Mouse (Mus musculus) midbrain, embryonic 15.5 days (tissue): Measurements from ENCODE around the gene Ctps2. TPM values are rescaled to one million over a fixed set of nuclear protein-coding genes. Genes with fewer than 3 reads are reported as not detected.
A peak's percentile ranks its signal among the peaks of the same experiment; 100 is the strongest.

Experiments used
- ATAC-seq: fragments of 200-750 bp; cut with Nextera tagmentation; replicated peaks from 2 replicates; pipeline ENCODE4 v1.8.0; 2017; ENCODE audit warnings: moderate TSS enrichment
- H3K27ac ChIP-seq: fragments of 300-500 bp; sonication (generic); 2 replicates; pipeline ENCODE4 v1.5.1; 2015; ENCODE audit warnings: mild to moderate bottlenecking, inconsistent platforms
- H3K27me3 ChIP-seq: fragments of 300-500 bp; sonication (generic); replicated peaks from 2 replicates; pipeline ENCODE4 v1.6.1; 2015; ENCODE audit warnings: inconsistent platforms
- H3K36me3 ChIP-seq: fragments of 300-500 bp; sonication (generic); replicated peaks from 2 replicates; pipeline ENCODE4 v1.6.1; 2015; ENCODE audit warnings: inconsistent platforms
- H3K4me1 ChIP-seq: fragments of 300-500 bp; sonication (generic); 2 replicates; pipeline ENCODE4 v1.6.1; 2015; ENCODE audit warnings: inconsistent platforms
- H3K4me2 ChIP-seq: fragments of 300-500 bp; sonication (generic); 2 replicates; pipeline ENCODE4 v1.6.1; 2015; ENCODE audit warnings: inconsistent platforms, mild to moderate bottlenecking, moderate library complexity
- H3K4me3 ChIP-seq: fragments of 300-500 bp; sonication (generic); 2 replicates; pipeline ENCODE4 v1.5.1; 2015; ENCODE audit warnings: mild to moderate bottlenecking, inconsistent platforms
- H3K9ac ChIP-seq: fragments of 300-500 bp; sonication (generic); 2 replicates; pipeline ENCODE4 v1.6.1; 2015; ENCODE audit warnings: mild to moderate bottlenecking, inconsistent platforms
- H3K9me3 ChIP-seq: fragments of 300-500 bp; sonication (generic); 2 replicates; pipeline ENCODE4 v1.6.1; 2016; ENCODE audit warnings: inconsistent platforms
- WGBS: fragments of 180-500 bp; shearing (Covaris S2); methylation state at CpG from one replicate; pipeline ENCODE4 v1.1.7; 2015; ENCODE audit warnings: mixed read lengths; 5-methylcytosine and 5-hydroxymethylcytosine counted together
- polyA plus RNA-seq: library from polyadenylated mRNA; unstranded; fragments of >200 nt; fragmentation: Nextera tagmentation; extraction: Ambion mirVana; gene quantifications from 2 replicates; pipeline ENCODE4 v1.2.1, GENCODE M21; 2015

Gene Ctps2
- polyA plus RNA-seq, 1 experiment from 2014 or later = 101 TPM

- Histone ChIP-seq H3K9me3 (no peaks in the 10 kb centered on the region), H3K4me3 (no peak overlapping the region), H3K27me3 (no peaks in the 10 kb centered on the region), H3K9ac (no peak overlapping the region), H3K27ac (no peak overlapping the region), H3K4me2 (no peak overlapping the region), H3K4me1 (no peaks in the 10 kb centered on the region), H3K36me3 (no peaks in the 10 kb centered on the region)
- ATAC-seq = 0 out of 2 replicates have a peak, but pooled peaks have one; percentile 52
- WGBS = 32% methylated on average over 5 of the region's 5 CpGs
Observed at GRCm38 (mm10) chrX:162915697-162916096, 14.7 kb downstream of the Ctps2 start.

- Histone ChIP-seq H3K27ac (no peak overlapping the region), H3K4me3 (no peak overlapping the region), H3K9me3 (no peaks in the 10 kb centered on the region), H3K27me3 (0 out of 2 replicates have a peak, but pooled peaks cover 3% of the 10 kb centered on the region), H3K36me3 (0 out of 2 replicates have a peak, but pooled peaks cover 4% of the 10 kb centered on the region), H3K4me2 (no peak overlapping the region), H3K9ac (no peak overlapping the region), H3K4me1 (no peaks in the 10 kb centered on the region)
- 86% methylated on average over 8 of the region's 8 CpGs for WGBS
- ATAC-seq = no peak
Observed at GRCm38 (mm10) chrX:162921487-162922125, 20.6 kb downstream of the Ctps2 start.

- no peak overlapping the region for H3K27ac ChIP-seq
- no peaks in the 10 kb centered on the region for H3K9me3 ChIP-seq
- no peaks in the 10 kb centered on the region for H3K4me1 ChIP-seq
- no peak overlapping the region for H3K4me2 ChIP-seq
- H3K9ac ChIP-seq = no peak overlapping the region
- H3K27me3 ChIP-seq = no peaks in the 10 kb centered on the region
- no peaks in the 10 kb centered on the region for H3K36me3 ChIP-seq
- WGBS = 94% methylated on average over 2 of the region's 2 CpGs
- H3K4me3 ChIP-seq = no peak overlapping the region
- no peak for ATAC-seq
Observed at GRCm38 (mm10) chrX:162931467-162931866, 30.4 kb downstream of the Ctps2 start.

DNA sequence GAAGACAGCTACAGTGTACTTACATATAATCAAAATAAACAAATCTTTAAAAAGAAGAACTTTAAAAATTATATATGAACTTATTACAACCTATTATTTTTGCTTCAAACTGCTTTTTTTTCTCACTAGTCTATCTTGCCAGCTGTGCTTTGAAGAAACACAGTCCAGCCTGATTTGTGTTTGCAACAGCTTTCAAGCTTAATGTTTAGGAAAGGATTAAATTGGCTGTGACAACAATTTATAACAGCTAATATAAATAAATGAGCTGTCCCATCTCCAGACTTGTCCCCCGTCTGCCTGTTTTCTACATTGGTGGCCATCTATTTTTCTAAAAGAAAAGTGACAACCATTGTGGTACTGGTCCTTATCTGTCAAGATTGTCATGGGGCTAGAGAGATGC, 41.0 kb downstream of the Ctps2 start:
- Histone ChIP-seq H3K4me3 (no peak overlapping the region), H3K9me3 (no peaks in the 10 kb centered on the region), H3K36me3 (no peaks in the 10 kb centered on the region), H3K9ac (no peak overlapping the region), H3K4me1 (no peaks in the 10 kb centered on the region), H3K4me2 (no peak overlapping the region), H3K27me3 (no peaks in the 10 kb centered on the region), H3K27ac (no peak overlapping the region)
- no peak for ATAC-seq
- 88% methylated on average over 1 of the region's 1 CpGs for WGBS

GRCm38 (mm10) chrX:162949811-162950439, 48.9 kb downstream of the Ctps2 start:
- Histone ChIP-seq H3K36me3 (no peaks in the 10 kb centered on the region), H3K9ac (no peak overlapping the region), H3K4me1 (no peaks in the 10 kb centered on the region), H3K27me3 (no peaks in the 10 kb centered on the region), H3K27ac (no peak overlapping the region), H3K9me3 (no peaks in the 10 kb centered on the region), H3K4me3 (no peak overlapping the region), H3K4me2 (no peak overlapping the region)
- peak; percentile 74 for ATAC-seq
- whole genome bisulfite sequencing = 35% methylated on average over 3 of the region's 3 CpGs

GRCm38 (mm10) chrX:162957921-162958320, 56.9 kb downstream of the Ctps2 start:
- no peak for ATAC-seq
- Histone ChIP-seq H3K27me3 (no peaks in the 10 kb centered on the region), H3K4me3 (no peak overlapping the region), H3K27ac (no peak overlapping the region), H3K4me1 (no peaks in the 10 kb centered on the region), H3K36me3 (no peaks in the 10 kb centered on the region), H3K9me3 (no peaks in the 10 kb centered on the region), H3K4me2 (no peak overlapping the region), H3K9ac (no peak overlapping the region)
- 74% methylated on average over 3 of the region's 3 CpGs for WGBS

GRCm38 (mm10) chrX:162963840-162964239, 62.8 kb downstream of the Ctps2 start:
- Histone ChIP-seq H3K4me3 (no peak overlapping the region), H3K4me1 (no peaks in the 10 kb centered on the region), H3K4me2 (no peak overlapping the region), H3K36me3 (no peaks in the 10 kb centered on the region), H3K27me3 (no peaks in the 10 kb centered on the region; the same call in 1 of the 2 replicates), H3K9me3 (no peaks in the 10 kb centered on the region), H3K27ac (no peak overlapping the region), H3K9ac (no peak overlapping the region)
- WGBS = 45% methylated on average over 4 of the region's 4 CpGs
- ATAC-seq = no peak

DNA sequence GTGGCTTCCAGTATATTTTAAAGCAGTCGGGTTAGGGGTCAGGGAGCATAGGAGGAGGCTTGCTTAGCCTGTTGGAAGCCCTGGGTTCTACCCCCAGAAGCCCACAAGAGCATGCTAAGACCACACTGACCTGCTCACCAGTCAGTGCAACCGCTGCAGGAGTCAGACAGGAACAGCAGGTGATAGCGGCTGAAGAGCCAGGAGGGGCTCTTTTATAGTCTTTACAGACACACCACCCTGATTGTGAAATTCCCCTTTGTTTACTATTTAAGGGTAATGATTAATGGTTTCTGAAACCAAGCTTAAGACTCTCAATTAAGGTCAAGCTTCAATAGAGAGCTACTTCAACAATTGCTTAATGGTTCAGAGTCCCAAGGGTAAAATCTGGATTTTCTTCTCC, 63.3 kb downstream of the Ctps2 start, which contains the start of gene S100g:
S100g (minus strand) TSS at position 217 of the 400 bp plus-strand sequence.
- no peak within 1 kb of the TSS for H3K27ac ChIP-seq
- no peak within 1 kb of the TSS for H3K4me2 ChIP-seq
- H3K36me3 ChIP-seq = no peaks in the 10 kb centered on the region
- H3K4me1 ChIP-seq = no peaks in the 10 kb centered on the region
- ATAC-seq = no peak
- WGBS = 61% methylated on average over 3 of the region's 3 CpGs
- H3K9me3 ChIP-seq = no peaks in the 10 kb centered on the region
- no peaks in the 10 kb centered on the region; the same call in 1 of the 2 replicates for H3K27me3 ChIP-seq
- H3K4me3 ChIP-seq = no peak within 1 kb of the TSS
- H3K9ac ChIP-seq = no peak within 1 kb of the TSS

DNA sequence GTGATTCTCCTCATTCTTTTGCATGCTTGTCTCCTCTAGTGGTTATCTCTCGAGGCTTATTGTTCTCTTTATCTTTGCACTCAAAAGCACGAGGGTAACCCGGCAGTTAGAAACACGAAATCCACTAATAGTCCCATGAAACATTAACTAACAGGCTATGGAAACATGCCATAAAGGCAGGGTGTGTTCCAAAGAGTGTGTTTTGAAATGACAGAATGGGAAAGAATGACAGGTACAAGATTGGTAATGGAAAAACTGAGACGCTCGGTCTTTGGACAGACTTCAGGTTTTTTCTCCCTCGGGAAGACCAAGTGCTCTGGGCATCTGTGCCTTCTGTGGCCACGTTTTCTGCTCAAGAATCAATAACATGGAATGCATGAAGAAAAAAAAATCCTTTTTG, 66.4 kb downstream of the Ctps2 start:
- Histone ChIP-seq H3K4me2 (no peak overlapping the region), H3K27me3 (peaks cover 3% of the 10 kb centered on the region; the same call in 1 of the 2 replicates), H3K4me1 (no peaks in the 10 kb centered on the region), H3K9me3 (no peaks in the 10 kb centered on the region), H3K4me3 (no peak overlapping the region), H3K36me3 (no peaks in the 10 kb centered on the region), H3K27ac (no peak overlapping the region), H3K9ac (no peak overlapping the region)
- 66% methylated on average over 8 of the region's 8 CpGs for WGBS
- no peak for ATAC-seq

DNA sequence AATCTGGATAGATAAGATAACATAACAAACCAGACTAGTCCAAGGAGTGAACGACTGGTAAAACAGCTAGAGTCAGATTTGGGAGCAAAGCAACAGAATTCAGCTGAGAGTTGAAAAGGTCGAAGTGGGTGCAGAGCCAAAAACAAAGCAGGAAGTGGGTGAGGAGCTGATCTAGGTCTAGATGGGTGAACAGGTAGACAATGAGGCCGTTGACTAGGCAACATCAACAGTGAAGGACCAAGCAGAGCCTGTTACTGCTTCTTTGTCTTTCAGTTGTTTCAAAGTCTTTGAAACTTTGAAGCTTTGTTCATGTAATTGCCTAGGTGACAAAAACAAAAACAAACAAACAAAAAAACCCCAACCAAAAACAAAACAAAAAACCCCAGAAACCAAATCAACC, 75.2 kb downstream of the Ctps2 start:
- Histone ChIP-seq H3K4me1 (no peaks in the 10 kb centered on the region), H3K4me3 (no peak overlapping the region), H3K4me2 (no peak overlapping the region), H3K36me3 (no peaks in the 10 kb centered on the region), H3K27ac (no peak overlapping the region), H3K9ac (no peak overlapping the region), H3K27me3 (no peaks in the 10 kb centered on the region), H3K9me3 (no peaks in the 10 kb centered on the region)
- ATAC-seq = no peak
- WGBS = 78% methylated on average over 3 of the region's 3 CpGs

DNA sequence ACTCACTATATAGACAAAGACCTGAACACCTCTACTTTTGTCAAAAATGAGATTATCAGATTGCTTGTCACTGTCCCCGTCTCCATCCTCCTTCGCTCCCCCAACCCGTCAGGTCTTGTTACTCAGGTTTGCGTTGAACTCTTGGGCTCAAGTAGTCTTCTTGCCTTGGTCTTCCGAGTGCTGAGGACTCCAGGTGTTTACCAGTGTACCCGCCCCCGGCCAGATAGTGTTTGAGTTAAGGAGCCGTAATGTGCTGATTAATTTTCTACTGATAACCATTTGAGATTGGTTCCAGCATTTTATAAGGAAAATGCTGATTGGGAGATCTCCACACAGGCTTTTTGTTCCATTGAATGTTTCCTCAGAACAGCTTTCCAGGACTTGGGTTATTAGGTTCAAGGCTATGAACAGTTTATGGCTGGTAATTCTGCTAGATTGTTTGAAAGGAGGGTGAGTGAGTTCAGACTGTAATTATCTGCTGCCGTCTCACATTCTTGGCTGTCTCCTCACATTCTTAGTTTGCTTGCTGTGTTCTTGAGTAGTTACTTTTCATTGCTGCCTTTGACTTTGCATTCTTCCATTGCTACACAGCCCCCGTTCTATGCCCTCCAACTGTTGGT, 85.9 kb downstream of the Ctps2 start:
- H3K36me3 ChIP-seq = no peaks in the 10 kb centered on the region
- no peak overlapping the region for H3K4me2 ChIP-seq
- no peak overlapping the region for H3K9ac ChIP-seq
- no peaks in the 10 kb centered on the region for H3K4me1 ChIP-seq
- H3K9me3 ChIP-seq = no peaks in the 10 kb centered on the region
- no peak for ATAC-seq
- 93% methylated on average over 10 of the region's 10 CpGs for WGBS
- H3K4me3 ChIP-seq = no peak overlapping the region
- H3K27me3 ChIP-seq = no peaks in the 10 kb centered on the region
- no peak overlapping the region for H3K27ac ChIP-seq

DNA sequence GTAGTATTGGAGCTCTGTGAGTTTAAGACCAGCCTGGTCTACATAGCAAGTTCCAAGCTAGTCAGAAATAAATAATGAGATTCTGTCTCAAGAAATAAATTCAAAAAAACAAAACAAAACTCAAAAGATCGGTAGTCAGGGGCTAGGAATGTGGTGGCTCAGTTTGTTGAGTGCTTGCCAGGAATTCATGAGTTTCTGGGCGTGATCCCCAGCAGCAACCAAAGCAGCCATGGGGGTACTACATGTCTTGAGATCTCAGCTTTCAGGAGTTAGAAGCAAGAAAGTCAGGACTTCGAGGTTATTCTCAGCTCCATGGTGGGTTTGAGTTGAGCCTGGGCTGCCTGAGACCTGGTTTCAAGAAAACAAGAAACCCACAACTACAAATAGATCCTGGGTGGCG, 90.4 kb downstream of the Ctps2 start:
- 82% methylated on average over 4 of the region's 4 CpGs for WGBS
- Histone ChIP-seq H3K4me3 (no peak overlapping the region), H3K27ac (no peak overlapping the region), H3K4me2 (no peak overlapping the region), H3K4me1 (no peaks in the 10 kb centered on the region), H3K36me3 (no peaks in the 10 kb centered on the region), H3K27me3 (no peaks in the 10 kb centered on the region), H3K9ac (no peak overlapping the region), H3K9me3 (no peaks in the 10 kb centered on the region)
- no peak for ATAC-seq
